18 mouse cellular contexts compared by ENCODE assay signal in genomic region chr15:59203097-59203849, GRCm38 (mm10).
DNase-seq lines count a peak whose midpoint lies in the region; ATAC-seq and TF ChIP-seq lines count a peak whose summit lies in the region.
"Had no signal": no experiment of that assay in that cellular context is flagged by ENCODE, and none has a peak within 500 bp of the region (broad histone marks: within the 10 kb centered on the region; RNA-seq: fewer than 3 reads in every experiment).

No protein-coding gene starts in this region.

- intact Hi-C loops in gastrocnemius, adult 2 months (cut with DNase I): loop anchor here (2.0 kb wide), 1 partner anchor 228 kb away; no protein-coding TSS in a partner anchor

- H3K4me3 ChIP-seq in gastrocnemius, adult 2 months: no peak overlapping the region
- no peak overlapping the region for H3K4me3 ChIP-seq in hindbrain, embryonic 10.5 days
- H3K4me3 ChIP-seq in hindbrain, embryonic 12.5 days: no peak overlapping the region
- H3K4me3 ChIP-seq in lung, embryonic 16.5 days (ENCODE audit: low read length): no peak overlapping the region
- H3K4me3 ChIP-seq in myocyte: no peak overlapping the region
- H3K4me3 ChIP-seq: erythroblast, embryonic 14.5 days; hindbrain, embryonic 13.5 days; intestine, embryonic 15.5 days; left cerebral cortex, adult 2 months; midbrain, embryonic 12.5 days; stomach, embryonic 15.5 days had no signal

- no peak overlapping the region for H3K4me2 ChIP-seq in hindbrain, embryonic 12.5 days (replicated peaks)
- H3K4me2 ChIP-seq in lung, embryonic 16.5 days (ENCODE audit: low read depth, low read length): no peak overlapping the region
- peak overlapping the region; percentile 26 for H3K4me2 ChIP-seq in myocyte (ENCODE audit: low read depth)
- H3K4me2 ChIP-seq: hindbrain, embryonic 13.5 days; intestine, embryonic 15.5 days; midbrain, embryonic 12.5 days; stomach, embryonic 15.5 days had no signal

- H3K9ac ChIP-seq in hindbrain, embryonic 12.5 days: no peak overlapping the region
- H3K9ac ChIP-seq in lung, embryonic 16.5 days (ENCODE audit: low read length): no peak overlapping the region; the same call in 1 of the 2 replicates
- H3K9ac ChIP-seq: forebrain, postnatal 0 days; hindbrain, embryonic 13.5 days; intestine, embryonic 15.5 days; midbrain, embryonic 12.5 days; stomach, embryonic 15.5 days had no signal

- ATAC-seq in hindbrain, embryonic 12.5 days (ENCODE audit: low FRiP score): no peak
- ATAC-seq in lung, embryonic 16.5 days (ENCODE audit: low read depth): no peak
- ATAC-seq: Patski had no signal

- H3K79me2 ChIP-seq in myocyte (ENCODE audit: control insufficient read depth, insufficient read depth): no peaks in the 10 kb centered on the region

- 77% methylated on average over 17 of the region's 17 CpGs for WGBS in hindbrain, embryonic 10.5 days
- WGBS in hindbrain, embryonic 12.5 days: 75% methylated on average over 17 of the region's 17 CpGs
- WGBS in lung, embryonic 16.5 days: 57% methylated on average over 17 of the region's 17 CpGs

- H3ac ChIP-seq in myocyte (ENCODE audit: control insufficient read depth, insufficient read length): no peak overlapping the region

- H3K4me1 ChIP-seq in hindbrain, embryonic 10.5 days (replicated peaks): peaks cover 15% of the 10 kb centered on the region
- H3K4me1 ChIP-seq in hindbrain, embryonic 12.5 days: peaks cover 7% of the 10 kb centered on the region
- peaks cover 19% of the 10 kb centered on the region for H3K4me1 ChIP-seq in lung, embryonic 16.5 days (replicated peaks; ENCODE audit: control insufficient read depth, insufficient read depth, low read length)

- H3K27me3 ChIP-seq in hindbrain, embryonic 10.5 days (ENCODE audit: insufficient read depth, poor library complexity, severe bottlenecking): 0 out of 2 replicates have a peak, but pooled peaks cover 4% of the 10 kb centered on the region
- no peaks in the 10 kb centered on the region for H3K27me3 ChIP-seq in hindbrain, embryonic 12.5 days
- no peaks in the 10 kb centered on the region for H3K27me3 ChIP-seq in lung, embryonic 16.5 days (ENCODE audit: control insufficient read depth, insufficient read depth, low read depth, low read length)
- H3K27me3 ChIP-seq in myocyte (ENCODE audit: control insufficient read depth, insufficient read depth, insufficient read length): no peaks in the 10 kb centered on the region
- H3K27me3 ChIP-seq: intestine, embryonic 15.5 days; Patski; stomach, embryonic 15.5 days had no signal

- no peak for TF ChIP-seq CTCF in gastrocnemius, adult 2 months (IDR thresholded peaks at IDR 0.05)

- H3K9me3 ChIP-seq in hindbrain, embryonic 10.5 days: no peaks in the 10 kb centered on the region
- no peaks in the 10 kb centered on the region for H3K9me3 ChIP-seq in hindbrain, embryonic 12.5 days (replicated peaks)
- H3K9me3 ChIP-seq in lung, embryonic 16.5 days (ENCODE audit: control insufficient read depth, low read length): no peaks in the 10 kb centered on the region
- H3K9me3 ChIP-seq: hindbrain, embryonic 13.5 days; intestine, embryonic 15.5 days; midbrain, embryonic 12.5 days; stomach, embryonic 15.5 days had no signal

- no peak for DNase-seq in gastrocnemius, adult 2 months
- no peak for DNase-seq in gastrocnemius, adult 18-20 months (ENCODE audit: low spot score)
- no peak for DNase-seq in hindbrain, embryonic 10.5 days (ENCODE audit: low spot score)
- no peak for DNase-seq in lung, postnatal 25 days (ENCODE audit: low spot score)
- no peak for DNase-seq in left cerebral cortex, adult 9 months (ENCODE audit: low spot score in 2 of 2)
- DNase-seq: adrenal gland, postnatal 36 days; forebrain, postnatal 0 days; spleen, adult 18-20 months had no signal

- H3K27ac ChIP-seq in gastrocnemius, adult 2 months: peak overlapping the region; percentile 57
- H3K27ac ChIP-seq in hindbrain, embryonic 10.5 days: 0 out of 2 replicates have a peak overlapping the region, but pooled peaks have one; percentile 40
- H3K27ac ChIP-seq in hindbrain, embryonic 12.5 days: no peak overlapping the region
- H3K27ac ChIP-seq in lung, embryonic 16.5 days (ENCODE audit: low read length): peak overlapping the region; percentile 24; the same call in 1 of the 2 replicates
- H3K27ac ChIP-seq: hindbrain, embryonic 13.5 days; intestine, embryonic 15.5 days; left cerebral cortex, adult 2 months; midbrain, embryonic 12.5 days had no signal

- TF ChIP-seq POLR2A in myocyte (IDR thresholded peaks at IDR 0.05; ENCODE audit: insufficient read length, low read depth): no peak

- H3K36me3 ChIP-seq in hindbrain, embryonic 10.5 days: no peaks in the 10 kb centered on the region
- no peaks in the 10 kb centered on the region for H3K36me3 ChIP-seq in hindbrain, embryonic 12.5 days
- no peaks in the 10 kb centered on the region for H3K36me3 ChIP-seq in lung, embryonic 16.5 days (ENCODE audit: control insufficient read depth, insufficient read depth, low read length)
- no peaks in the 10 kb centered on the region for H3K36me3 ChIP-seq in myocyte (ENCODE audit: control insufficient read depth, insufficient read depth)
- H3K36me3 ChIP-seq: hindbrain, embryonic 13.5 days; intestine, embryonic 15.5 days; midbrain, embryonic 12.5 days; stomach, embryonic 15.5 days had no signal

TF ChIP-seq in myocyte, 11 proteins besides CTCF, POLR2A, EP300 and RAD21:
- TF ChIP-seq REST (IDR thresholded peaks at IDR 0.05; ENCODE audit: insufficient read depth, insufficient read length) (no peak), MYOD1 (IDR thresholded peaks at IDR 0.05; ENCODE audit: control insufficient read depth in 1 of 3, insufficient read length in 2 of 3, low read depth in 2 of 3) (no peak), TCF3 (IDR thresholded peaks at IDR 0.05; ENCODE audit: insufficient read length, low read depth) (no peak), POLR2AphosphoS2 (IDR thresholded peaks at IDR 0.05; ENCODE audit: insufficient read length, low read depth) (no peak), MAX (IDR thresholded peaks at IDR 0.05; ENCODE audit: low read depth) (no peak), CEBPB (IDR thresholded peaks at IDR 0.05; ENCODE audit: insufficient read depth, poor library complexity, severe bottlenecking) (no peak)
